Mouse (Mus musculus) MEL (cell line): ENCODE data around the gene Ptpn11. TPM values are rescaled to one million over a fixed set of nuclear protein-coding genes. Genes with fewer than 3 reads are reported as not detected.

Experiments
- DNase-seq: peaks from one replicate; pipeline ENCODE4 v3.0.0; 2011; ENCODE audit warnings: low read depth, low spot score
- H3K27ac ChIP-seq: 2 replicates; pipeline ENCODE4 v1.5.1; 2012; ENCODE audit warnings: low read depth, mild to moderate bottlenecking, control low read depth, low read length, moderate library complexity; ENCODE audit not compliant: control insufficient read depth
- H3K27me3 ChIP-seq, 2 experiments: fragments of 150-350 bp in 1 of 2; sonication (generic) in 1 of 2; 2 replicates each; pipeline ENCODE4 v1.6.1; 2012; ENCODE audit warnings: low read length in 2 of 2, mild to moderate bottlenecking in 2 of 2, improper control_type of control experiment in 1 of 2, moderate library complexity in 1 of 2; ENCODE audit not compliant: insufficient read depth in 2 of 2, control insufficient read depth in 1 of 2
- H3K36me3 ChIP-seq, 2 experiments: 2 replicates each; pipeline ENCODE4 v1.6.1; 2012 to 2014; ENCODE audit warnings: low read length in 2 of 2, improper control_type of control experiment in 1 of 2, inconsistent platforms in 1 of 2, mild to moderate bottlenecking in 1 of 2; ENCODE audit not compliant: insufficient read depth in 2 of 2, control insufficient read depth in 1 of 2
- H3K4me1 ChIP-seq, 2 experiments: fragments of 150-350 bp in 1 of 2; sonication (generic) in 1 of 2; 2 replicates each; pipeline ENCODE4 v1.6.1; 2012; ENCODE audit warnings: low read length in 2 of 2, improper control_type of control experiment in 1 of 2, mild to moderate bottlenecking in 1 of 2; ENCODE audit not compliant: insufficient read depth in 2 of 2, control insufficient read depth in 1 of 2
- H3K4me3 ChIP-seq, 2 experiments: fragments of 150-350 bp in 1 of 2; sonication (generic) in 1 of 2; 2 replicates each; pipeline ENCODE4 v1.5.1; 2012; ENCODE audit warnings: low read depth in 2 of 2, low read length in 2 of 2, mild to moderate bottlenecking in 2 of 2, moderate library complexity in 2 of 2, control low read depth in 1 of 2, improper control_type of control experiment in 1 of 2; ENCODE audit not compliant: control insufficient read depth in 1 of 2, insufficient read depth in 1 of 2
- H3K79me2 ChIP-seq: 2 replicates; pipeline ENCODE4 v1.6.1; 2012; ENCODE audit warnings: mild to moderate bottlenecking, low read length, moderate library complexity; ENCODE audit not compliant: control insufficient read depth, poor library complexity, insufficient read depth
- H3K9ac ChIP-seq: 2 replicates; pipeline ENCODE4 v1.6.1; 2012; ENCODE audit warnings: low read depth, mild to moderate bottlenecking, control low read depth, low read length, moderate library complexity; ENCODE audit not compliant: control insufficient read depth, poor library complexity, severe bottlenecking
- H3K9me3 ChIP-seq: fragments of 150-350 bp; sonication (generic); replicated peaks from 2 replicates; pipeline ENCODE4 v1.6.1; 2012; ENCODE audit warnings: mild to moderate bottlenecking, low read length, improper control_type of control experiment, moderate library complexity; ENCODE audit not compliant: insufficient read depth
- BHLHE40 ChIP-seq: IDR thresholded peaks from 2 replicates; pipeline ENCODE4 v1.6.1; 2012; ENCODE audit warnings: low read depth, mild to moderate bottlenecking, inconsistent platforms, low read length, improper control_type of control experiment, borderline replicate concordance
- CHD1 ChIP-seq: IDR thresholded peaks from 2 replicates; pipeline ENCODE4 v1.6.1; 2012; ENCODE audit warnings: low read depth, mild to moderate bottlenecking, inconsistent platforms, low read length, improper control_type of control experiment
- CHD2 ChIP-seq: IDR thresholded peaks from 2 replicates; pipeline ENCODE4 v1.6.1; 2011; ENCODE audit warnings: low read length, improper control_type of control experiment
- CTCF ChIP-seq, 3 experiments: IDR thresholded peaks in 2 of 3; conservative IDR thresholded peaks in 1 of 3; 2 replicates each; pipeline ENCODE4 v1.5.1; 2011 to 2012; ENCODE audit warnings: low read length in 3 of 3, low read depth in 2 of 3, mild to moderate bottlenecking in 2 of 3, improper control_type of control experiment in 1 of 3, inconsistent platforms in 1 of 3, mixed read lengths in 1 of 3, moderate library complexity in 1 of 3; ENCODE audit not compliant: control insufficient read depth in 1 of 3, insufficient read depth in 1 of 3, poor library complexity in 1 of 3, severe bottlenecking in 1 of 3
- E2F4 ChIP-seq: IDR thresholded peaks from 2 replicates; pipeline ENCODE4 v1.6.1; 2011; ENCODE audit warnings: low read depth, low read length, improper control_type of control experiment, borderline replicate concordance
- ELF1 ChIP-seq: IDR thresholded peaks from 2 replicates; pipeline ENCODE4 v1.6.1; 2014; ENCODE audit warnings: low read depth, mild to moderate bottlenecking, inconsistent platforms, low read length, improper control_type of control experiment, moderate library complexity
- EP300 ChIP-seq, 2 experiments: IDR thresholded peaks; 2 replicates each; pipeline ENCODE4 v1.6.1; 2011; ENCODE audit warnings: improper control_type of control experiment in 2 of 2, low read length in 2 of 2, low read depth in 1 of 2, mild to moderate bottlenecking in 1 of 2
- ETS1 ChIP-seq: IDR thresholded peaks from 2 replicates; pipeline ENCODE4 v1.6.1; 2012; ENCODE audit warnings: low read depth, mild to moderate bottlenecking, inconsistent platforms, low read length, improper control_type of control experiment, moderate library complexity
- GABPA ChIP-seq: IDR thresholded peaks from 2 replicates; pipeline ENCODE4 v1.6.1; 2012; ENCODE audit warnings: low read depth, mild to moderate bottlenecking, inconsistent platforms, low read length, improper control_type of control experiment, moderate library complexity
- GATA1 ChIP-seq: IDR thresholded peaks from 2 replicates; pipeline ENCODE4 v1.6.1; 2011; ENCODE audit warnings: low read depth, low read length, improper control_type of control experiment
- HCFC1 ChIP-seq: IDR thresholded peaks from 2 replicates; pipeline ENCODE4 v1.6.1; 2012; ENCODE audit warnings: low read depth, mild to moderate bottlenecking, inconsistent platforms, low read length, improper control_type of control experiment, moderate library complexity
- JUND ChIP-seq: IDR thresholded peaks from 2 replicates; pipeline ENCODE4 v1.6.1; 2011; ENCODE audit warnings: low read depth, mild to moderate bottlenecking, improper control_type of control experiment, low read length
- KAT2A ChIP-seq: conservative IDR thresholded peaks from 2 replicates; pipeline ENCODE4 v1.6.1; 2012; ENCODE audit warnings: low read depth, low read length, improper control_type of control experiment, inconsistent platforms
- MAFK ChIP-seq: IDR thresholded peaks from 2 replicates; pipeline ENCODE4 v1.6.1; 2011; ENCODE audit warnings: low read depth, mild to moderate bottlenecking, low read length, improper control_type of control experiment, borderline replicate concordance
- MAX ChIP-seq: IDR thresholded peaks from 2 replicates; pipeline ENCODE4 v1.6.1; 2011; ENCODE audit warnings: low read length, improper control_type of control experiment
- MAZ ChIP-seq: IDR thresholded peaks from 2 replicates; pipeline ENCODE4 v1.6.1; 2012; ENCODE audit warnings: low read depth, mild to moderate bottlenecking, inconsistent platforms, low read length, improper control_type of control experiment
- MEF2A ChIP-seq: IDR thresholded peaks from 2 replicates; pipeline ENCODE4 v1.6.1; 2014; ENCODE audit warnings: low read depth, mild to moderate bottlenecking, inconsistent platforms, low read length, improper control_type of control experiment; ENCODE audit not compliant: poor library complexity, insufficient replicate concordance, severe bottlenecking; ENCODE audit errors: extremely low read depth
- MYB ChIP-seq: IDR thresholded peaks from 2 replicates; pipeline ENCODE4 v1.6.1; 2011; ENCODE audit warnings: mild to moderate bottlenecking, low read depth, low read length, improper control_type of control experiment
- MYC ChIP-seq: IDR thresholded peaks from 2 replicates; pipeline ENCODE4 v1.6.1; 2011; ENCODE audit warnings: low read depth, mild to moderate bottlenecking, low read length, improper control_type of control experiment, moderate library complexity
- NELFE ChIP-seq: IDR thresholded peaks from 2 replicates; pipeline ENCODE4 v1.6.1; 2011; ENCODE audit warnings: low read depth, low read length, improper control_type of control experiment
- NRF1 ChIP-seq: IDR thresholded peaks from 2 replicates; pipeline ENCODE4 v1.6.1; 2014; ENCODE audit warnings: low read depth, mild to moderate bottlenecking, inconsistent platforms, low read length, improper control_type of control experiment, moderate library complexity; ENCODE audit not compliant: poor library complexity, insufficient read depth, severe bottlenecking
- POLR2A ChIP-seq, 2 experiments: IDR thresholded peaks; 2 replicates each; pipeline ENCODE4 v1.6.1; 2011 to 2012; ENCODE audit warnings: low read length in 2 of 2, mild to moderate bottlenecking in 2 of 2, control low read depth in 1 of 2, improper control_type of control experiment in 1 of 2, low read depth in 1 of 2, moderate library complexity in 1 of 2; ENCODE audit not compliant: control insufficient read depth in 1 of 2, insufficient read depth in 1 of 2, poor library complexity in 1 of 2
- POLR2AphosphoS2 ChIP-seq: IDR thresholded peaks from 2 replicates; pipeline ENCODE4 v1.6.1; 2011; ENCODE audit warnings: low read length, improper control_type of control experiment
- POLR2AphosphoS5 ChIP-seq: IDR thresholded peaks from 2 replicates; pipeline ENCODE4 v1.6.1; 2012; ENCODE audit warnings: low read depth, borderline replicate concordance, mild to moderate bottlenecking, inconsistent platforms, low read length, moderate library complexity, mixed read lengths
- RAD21 ChIP-seq: IDR thresholded peaks from 2 replicates; pipeline ENCODE4 v1.6.1; 2011; ENCODE audit warnings: mild to moderate bottlenecking, low read depth, low read length, improper control_type of control experiment
- RCOR1 ChIP-seq: IDR thresholded peaks from 2 replicates; pipeline ENCODE4 v1.6.1; 2012; ENCODE audit warnings: low read depth, mild to moderate bottlenecking, inconsistent platforms, low read length, improper control_type of control experiment
- SMC3 ChIP-seq: IDR thresholded peaks from 2 replicates; pipeline ENCODE4 v1.6.1; 2011; ENCODE audit warnings: low read depth, low read length, improper control_type of control experiment
- TAL1 ChIP-seq: IDR thresholded peaks from 2 replicates; pipeline ENCODE4 v1.6.1; 2012; ENCODE audit warnings: mild to moderate bottlenecking, inconsistent platforms, low read length, moderate library complexity, mixed read lengths
- UBTF ChIP-seq: IDR thresholded peaks from 2 replicates; pipeline ENCODE4 v1.6.1; 2012; ENCODE audit warnings: low read depth, mild to moderate bottlenecking, inconsistent platforms, low read length, improper control_type of control experiment, moderate library complexity, borderline replicate concordance; ENCODE audit not compliant: insufficient read depth
- USF1 ChIP-seq: IDR thresholded peaks from 2 replicates; pipeline ENCODE4 v1.6.1; 2014; ENCODE audit warnings: low read depth, mild to moderate bottlenecking, inconsistent platforms, low read length, improper control_type of control experiment, moderate library complexity
- USF2 ChIP-seq, 2 experiments: IDR thresholded peaks; 2 replicates each; pipeline ENCODE4 v1.6.1; 2011 to 2012; ENCODE audit warnings: improper control_type of control experiment in 2 of 2, low read length in 2 of 2, borderline replicate concordance in 1 of 2, inconsistent platforms in 1 of 2, low read depth in 1 of 2, mild to moderate bottlenecking in 1 of 2; ENCODE audit not compliant: insufficient read depth in 1 of 2
- ZC3H11A ChIP-seq: IDR thresholded peaks from 2 replicates; pipeline ENCODE4 v1.6.1; 2012; ENCODE audit warnings: low read depth, mild to moderate bottlenecking, inconsistent platforms, low read length, improper control_type of control experiment
- ZKSCAN1 ChIP-seq: IDR thresholded peaks from 2 replicates; pipeline ENCODE4 v1.6.1; 2012; ENCODE audit warnings: low read depth, mild to moderate bottlenecking, inconsistent platforms, low read length, improper control_type of control experiment, moderate library complexity
- ZMIZ1 ChIP-seq: IDR thresholded peaks from 2 replicates; pipeline ENCODE4 v1.6.1; 2012; ENCODE audit warnings: low read depth, mild to moderate bottlenecking, inconsistent platforms, low read length, improper control_type of control experiment, moderate library complexity
- polyA plus RNA-seq, 2 experiments: library from polyadenylated mRNA; stranded (reverse) in 1 of 2; unstranded in 1 of 2; fragments of >175 nt in 1 of 2; fragments of >200 nt in 1 of 2; gene quantifications; 2 replicates each; pipeline versions ENCODE4 v1.2.1 to v1.2.4; 2012; ENCODE audit warnings: low replicate concordance in 2 of 2, low read depth in 1 of 2; ENCODE audit not compliant: insufficient read length in 2 of 2, insufficient read depth in 1 of 2, missing spikeins in 1 of 2
- total RNA-seq: library from RNA; depleted of rRNA; stranded (reverse); fragments of 300-350 nt; gene quantifications from 2 replicates; pipeline ENCODE4 v1.2.3, GENCODE M21; 2012

Ptpn11 gene
- total and polyA plus RNA-seq, 3 experiments = 43.6 to 55.0 (median 46.5) TPM

GRCm38 (mm10) chr5:121204132-121205089, 13.2 kb upstream of the Ptpn11 start, which contains the start of gene Rpl6:
Gene Rpl6, plus strand, starts transcription at chr5:121204481.
- H3K27ac ChIP-seq = peak within 1 kb of the TSS; percentile 91
- peaks cover 2 to 14% of the 10 kb centered on the region in 2 experiments; a peak in 2 of 4 replicates for H3K4me1 ChIP-seq
- peaks cover 36% of the 10 kb centered on the region for H3K79me2 ChIP-seq
- H3K9ac ChIP-seq = peak within 1 kb of the TSS; percentile 99
- no peaks in the 10 kb centered on the region for H3K27me3 ChIP-seq
- DNase-seq = peak; percentile 93
- H3K4me3 ChIP-seq = peak within 1 kb of the TSS; percentile 69 to 93
- H3K9me3 ChIP-seq = no peaks in the 10 kb centered on the region
- peaks cover 13 to 23% of the 10 kb centered on the region in 2 experiments for H3K36me3 ChIP-seq
- TF ChIP-seq HCFC1 (peak; percentile 98), MEF2A (no peak), NRF1 (0 out of 2 replicates have a peak, but pooled peaks have one; percentile 25), MYC (peak; percentile 96), MAZ (peak; percentile 55; the same call in 1 of the 2 replicates), JUND (no peak), ELF1 (peak; percentile 96), ZC3H11A (no peak), MAFK (no peak), USF1 (no peak), ETS1 (0 out of 2 replicates have a peak, but pooled peaks have one; percentile 22), RAD21 (no peak), UBTF (no peak), NELFE (peak; percentile 99), GABPA (no peak; the same call in 1 of the 2 replicates), E2F4 (no peak), GATA1 (0 out of 2 replicates have a peak, but pooled peaks have one; percentile 11), TAL1 (no peak), MAX (peak; percentile 73), POLR2AphosphoS5 (0 out of 2 replicates have a peak, but pooled peaks have one; percentile 23), SMC3 (0 out of 2 replicates have a peak, but pooled peaks have one; percentile 4), CHD1 (no peak), RCOR1 (0 out of 2 replicates have a peak, but pooled peaks have one; percentile 53), USF2 (IDR thresholded peaks at IDR 0.05; ENCODE audit: borderline replicate concordance in 1 of 2, insufficient read depth in 1 of 2, low read depth in 1 of 2, low read length in 2 of 2) (no peak), EP300 (IDR thresholded peaks at IDR 0.05; ENCODE audit: low read depth in 1 of 2, low read length in 2 of 2) (no peak), CTCF (IDR thresholded peaks at IDR 0.05 in 2 of 3, conservative IDR thresholded peaks at IDR 0.05 in 1 of 3; ENCODE audit: control insufficient read depth in 1 of 3, insufficient read depth in 1 of 3, low read depth in 2 of 3, low read length in 3 of 3, poor library complexity in 1 of 3, severe bottlenecking in 1 of 3) (no peak), MYB (no peak), BHLHE40 (no peak), ZKSCAN1 (no peak), POLR2A (IDR thresholded peaks at IDR 0.05; ENCODE audit: control insufficient read depth in 1 of 2, insufficient read depth in 1 of 2, low read depth in 1 of 2, low read length in 2 of 2, poor library complexity in 1 of 2) (peak; percentile 95 to 97), POLR2AphosphoS2 (peak; percentile 96), ZMIZ1 (peak; percentile 91), KAT2A (peak; percentile 95), CHD2 (peak; percentile 37; the same call in 1 of the 2 replicates)
